Mouse (Mus musculus) adrenal gland, postnatal 10 days (tissue): ENCODE measurements around the gene Oas1g. TPM values are rescaled to one million over a fixed set of nuclear protein-coding genes. Genes with fewer than 3 reads are reported as not detected.
"Not testable (repeated sequence)": the region's sequence is repeated elsewhere in the genome, so short reads cannot be mapped to it uniquely, and the experiment has no call there.

Experiments used
- DNase-seq: peaks from one replicate; pipeline ENCODE4 v3.0.0; 2021; ENCODE audit warnings: mixed read lengths
- long read RNA-seq, 2 experiments: library from polyadenylated mRNA; stranded (forward); transcript quantifications; one replicate each; pipeline ENCODE4 v2.0.0; 2021
- total RNA-seq, 2 experiments: library from RNA; stranded (reverse); gene quantifications; 2 replicates each; pipeline ENCODE4 v1.2.3; 2021

The Oas1g gene
- under 1 TPM in 1 of 2 experiments, not detected in 1; 0.21 TPM for total RNA-seq
- long read RNA-seq, experiment 1, partial matches to known transcripts, result 0 of 2 reads
- long read RNA-seq, experiment 1, other reads (novel, unspliced or antisense), result 1 of 2 reads
- long read RNA-seq, experiment 2, result 0 reads

DNA sequence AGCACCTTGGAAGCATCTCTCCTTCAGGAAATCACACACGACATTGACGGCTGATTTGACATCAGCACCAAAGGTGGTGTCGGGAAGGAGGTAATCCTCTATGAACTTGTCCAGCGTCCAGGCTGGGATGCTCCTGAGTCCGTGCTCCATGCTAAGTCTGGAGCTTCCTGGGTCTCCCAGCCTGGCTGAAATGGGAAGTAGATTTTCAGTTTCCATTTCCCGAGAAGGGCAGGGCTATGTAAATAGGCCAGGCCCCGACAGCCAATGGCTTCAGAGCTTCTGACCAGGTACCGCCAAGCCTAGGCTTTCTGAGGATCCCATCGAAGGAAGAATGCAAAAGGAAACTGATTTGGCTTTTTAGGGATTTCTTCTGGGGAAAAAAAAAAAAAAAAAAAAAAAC, at the start of gene Oas1g:
Gene Oas1g (minus strand): TSS at position 201 of the 400 bp plus-strand sequence.
- DNase-seq, result not testable (repeated sequence)

DNA sequence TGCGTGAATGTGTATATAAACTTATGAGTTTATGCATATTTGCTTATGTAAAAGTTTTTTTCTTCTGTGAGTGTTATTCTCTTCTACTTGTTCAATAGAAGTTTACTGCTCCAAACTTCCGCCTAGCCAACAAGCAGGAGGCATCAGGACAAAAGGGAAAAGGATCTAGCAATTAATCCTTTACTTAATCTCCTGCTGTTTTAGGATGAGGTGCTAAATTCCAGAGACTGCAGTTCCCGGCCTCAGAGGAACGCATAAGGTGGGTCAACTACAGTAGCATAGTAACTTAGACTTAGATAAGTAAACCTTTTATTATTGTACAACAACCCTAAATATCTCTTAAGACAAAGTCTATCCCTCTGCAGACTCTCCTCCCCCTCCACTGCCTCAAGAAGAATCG, 46.6 kb upstream of the Oas1g start:
- DNase-seq, result no peak

DNA sequence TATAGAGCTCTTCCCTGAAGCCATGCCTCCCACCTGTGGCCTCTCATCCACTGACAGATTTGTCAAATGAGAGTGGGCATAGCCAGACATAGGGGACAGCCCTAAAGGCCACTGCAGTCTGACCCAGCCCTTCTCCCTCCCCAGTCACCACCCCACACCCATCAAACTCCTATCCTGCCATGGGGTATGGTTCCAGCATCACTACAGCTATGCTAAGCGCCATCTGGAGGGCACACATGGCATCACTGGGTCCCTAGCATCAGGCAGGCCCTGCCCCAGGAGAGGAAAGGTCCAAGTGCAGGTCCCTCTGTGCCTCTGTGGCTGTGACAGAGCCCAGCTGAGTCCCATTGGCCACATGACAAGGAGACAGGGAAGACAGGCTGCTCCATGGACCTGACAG, 39.6 kb upstream of the Oas1g start:
- DNase-seq, result no peak

DNA sequence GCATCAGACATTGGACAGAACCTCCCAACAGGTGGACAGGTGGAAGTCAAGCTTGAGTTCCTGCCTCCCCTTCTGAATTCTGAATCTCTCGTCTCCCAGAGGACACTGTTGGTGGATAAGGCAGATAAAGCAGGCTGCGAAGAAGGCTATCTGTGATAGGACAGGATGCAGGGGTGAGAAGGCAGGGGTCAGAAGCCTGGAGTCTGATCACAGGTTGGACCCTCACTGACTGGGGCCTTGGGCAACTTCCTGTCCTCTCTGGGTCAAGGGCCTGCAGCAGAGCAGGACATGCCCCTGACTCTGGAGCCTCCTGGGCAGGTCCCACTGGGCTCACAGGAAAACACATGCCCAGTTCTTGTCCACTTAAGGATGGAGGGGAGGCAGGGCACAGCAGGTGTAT, 38.9 kb upstream of the Oas1g start:
- not testable (repeated sequence) for DNase-seq

DNA sequence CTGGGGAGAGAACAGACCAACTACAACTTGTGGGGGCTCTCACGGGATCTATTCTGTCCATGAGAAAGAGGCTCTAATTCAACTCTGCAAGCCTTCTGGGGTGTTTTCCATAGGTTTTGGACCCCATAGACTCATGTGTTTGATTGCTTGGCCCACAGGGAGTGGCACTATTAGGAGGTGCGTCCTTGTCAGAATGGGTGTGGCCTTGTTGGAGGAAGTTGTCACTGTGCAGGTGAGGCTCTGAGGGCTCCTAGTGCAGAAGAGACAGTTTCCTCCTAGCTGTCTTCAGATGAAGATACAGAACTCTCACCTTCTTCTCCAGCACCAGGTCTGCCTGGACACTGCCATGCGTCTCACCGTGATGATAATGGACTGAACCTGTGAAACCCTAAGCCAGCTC, 37.1 kb upstream of the Oas1g start:
- not testable (repeated sequence) for DNase-seq

DNA sequence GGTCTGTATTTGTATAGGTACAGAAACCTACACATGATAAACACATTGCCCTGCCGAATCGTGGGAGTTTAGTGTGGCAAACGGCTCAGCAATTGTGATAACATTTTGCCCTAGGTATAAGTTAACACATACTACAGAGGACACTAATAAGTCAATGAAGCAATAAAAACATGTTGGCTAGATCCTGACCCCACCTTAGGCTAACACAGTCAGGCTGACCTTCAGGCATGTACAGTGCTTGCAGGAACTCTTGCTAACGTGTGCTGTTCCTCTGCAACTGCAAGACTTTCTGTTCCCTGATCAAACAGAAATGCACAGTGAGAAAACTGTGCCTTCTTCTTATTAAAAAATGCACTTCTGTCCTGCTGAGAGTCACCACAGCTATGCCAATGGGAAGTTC, 36.6 kb upstream of the Oas1g start:
- DNase-seq, result no peak

GRCm38 (mm10) chr5:120920296-120920695, 32.9 kb upstream of the Oas1g start:
- DNase-seq, result no peak

DNA sequence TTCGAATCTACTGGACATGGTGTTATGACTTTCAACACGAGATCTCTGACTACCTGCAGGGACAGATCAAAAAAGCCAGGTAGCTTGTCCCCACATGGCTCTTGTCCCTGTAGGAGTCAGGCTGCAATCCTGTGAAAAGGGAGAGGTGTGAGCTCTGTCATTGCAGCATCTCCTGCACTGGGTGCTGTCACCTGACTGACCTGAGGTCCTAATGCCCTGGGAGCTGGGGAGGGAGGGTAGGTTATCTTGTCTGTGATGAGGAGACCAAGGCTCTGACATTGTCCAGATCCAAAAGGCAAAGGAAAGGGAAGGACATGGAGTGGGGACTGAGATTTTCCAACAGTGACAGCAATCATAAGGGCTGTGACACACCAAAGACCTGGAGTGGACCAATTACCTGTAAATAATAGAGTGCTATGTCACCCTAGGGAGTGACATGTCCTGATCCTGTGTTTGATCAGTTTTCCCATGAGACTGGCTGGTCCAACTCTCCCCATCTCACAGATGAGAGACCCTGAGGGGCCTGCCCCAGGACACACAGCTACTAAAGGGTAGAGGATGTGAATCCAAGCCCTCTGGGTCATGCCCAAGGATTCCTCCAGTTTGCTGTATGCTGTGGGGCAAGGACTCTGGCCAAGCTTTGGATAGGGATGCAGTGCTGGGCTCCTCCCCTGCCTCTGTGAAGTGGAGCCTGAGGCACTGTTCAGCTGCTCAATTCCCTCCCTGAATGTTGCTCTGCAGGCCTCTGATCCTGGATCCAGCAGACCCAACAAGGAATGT, 31.9 kb upstream of the Oas1g start:
- DNase-seq, result not testable (repeated sequence)

DNA sequence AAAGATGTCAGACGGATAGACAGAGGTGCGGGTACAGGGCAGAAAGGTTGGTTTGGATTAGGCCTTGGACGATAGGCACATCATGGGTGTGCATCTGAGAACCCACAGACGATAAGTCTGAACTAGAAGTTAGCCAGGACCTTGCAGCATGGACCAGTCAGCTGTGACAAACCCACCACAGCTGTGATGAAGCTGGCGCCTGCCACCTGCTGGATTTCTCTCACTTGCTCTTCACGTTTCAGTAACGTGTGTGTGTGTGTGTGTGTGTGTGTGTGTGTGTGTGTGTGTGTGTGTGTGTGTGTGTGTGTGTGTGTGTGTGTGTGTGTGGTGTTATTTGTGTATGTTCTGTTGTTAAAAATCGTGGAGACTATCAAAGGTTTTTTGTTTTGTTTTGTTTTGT, 26.8 kb upstream of the Oas1g start, which contains the start of gene Oas1d:
Gene Oas1d (plus strand): TSS at position 333 of the 400 bp plus-strand sequence.
- not testable (repeated sequence) for DNase-seq

GRCm38 (mm10) chr5:120908196-120908920, 20.9 kb upstream of the Oas1g start:
- no peak for DNase-seq

- DNase-seq, result not testable (repeated sequence)
Observed at GRCm38 (mm10) chr5:120906791-120907733, 19.6 kb upstream of the Oas1g start, which contains the start of gene Oas1a. Gene Oas1a, minus strand, starts transcription at chr5:120907521.

- DNase-seq, result no peak
Observed at GRCm38 (mm10) chr5:120902056-120902455, 14.6 kb upstream of the Oas1g start.

- DNase-seq, result no peak
Observed at GRCm38 (mm10) chr5:120900666-120901065, 13.3 kb upstream of the Oas1g start.

DNA sequence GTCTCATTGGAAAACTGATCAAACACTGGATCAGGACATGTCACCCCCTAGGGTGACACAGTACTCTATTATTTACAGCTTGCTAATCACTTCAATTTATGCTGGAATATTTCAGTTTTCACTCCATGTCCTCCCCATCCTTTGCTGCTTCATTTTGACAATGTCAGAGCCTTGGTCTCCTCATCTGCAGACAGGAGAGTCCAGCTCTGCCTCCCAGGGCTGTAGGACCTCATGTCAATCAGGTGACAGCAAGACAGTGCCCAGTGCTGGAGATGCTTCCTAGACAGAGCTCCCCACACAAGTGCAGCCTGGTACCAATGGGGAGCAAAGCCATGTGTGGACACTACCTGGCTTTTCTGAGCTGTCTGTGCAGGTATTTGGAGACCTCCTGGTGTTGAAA, 11.3 kb upstream of the Oas1g start:
- DNase-seq, result no peak

GRCm38 (mm10) chr5:120898307-120898706, 10.9 kb upstream of the Oas1g start:
- DNase-seq, result no peak

DNA sequence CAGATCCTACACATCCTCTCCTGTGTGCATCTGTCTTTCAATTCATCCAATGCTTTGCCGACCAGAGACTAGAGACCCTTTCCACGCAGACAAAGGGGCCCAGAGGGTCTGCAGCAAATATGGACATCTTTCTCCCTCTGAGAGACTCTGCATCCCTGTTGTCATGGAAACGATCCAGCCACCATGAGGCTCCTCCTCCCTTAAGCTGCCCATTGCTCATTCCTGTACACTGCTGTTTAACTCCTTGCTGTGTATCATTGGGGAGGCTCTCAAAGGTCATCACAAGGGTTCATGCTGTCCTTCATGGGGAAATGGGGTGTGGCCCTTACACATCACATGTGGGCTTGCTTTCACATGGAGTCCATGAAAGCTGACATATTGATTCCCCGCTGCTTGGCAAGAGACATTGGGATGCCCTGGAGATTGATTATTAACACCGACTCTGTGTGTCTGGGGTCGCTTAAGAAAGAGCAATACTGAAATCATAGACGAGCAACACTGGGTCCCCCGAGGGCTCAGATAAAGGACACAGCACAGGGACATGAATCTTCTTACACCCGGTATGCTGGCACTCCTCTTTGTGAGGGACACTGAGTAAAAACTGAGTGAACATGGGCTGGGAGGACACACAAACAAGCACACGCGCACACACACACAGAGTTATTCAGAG, 8.0 kb upstream of the Oas1g start:
- DNase-seq, result no peak

GRCm38 (mm10) chr5:120894692-120895091, 7.3 kb upstream of the Oas1g start:
- DNase-seq, result not testable (repeated sequence)

DNA sequence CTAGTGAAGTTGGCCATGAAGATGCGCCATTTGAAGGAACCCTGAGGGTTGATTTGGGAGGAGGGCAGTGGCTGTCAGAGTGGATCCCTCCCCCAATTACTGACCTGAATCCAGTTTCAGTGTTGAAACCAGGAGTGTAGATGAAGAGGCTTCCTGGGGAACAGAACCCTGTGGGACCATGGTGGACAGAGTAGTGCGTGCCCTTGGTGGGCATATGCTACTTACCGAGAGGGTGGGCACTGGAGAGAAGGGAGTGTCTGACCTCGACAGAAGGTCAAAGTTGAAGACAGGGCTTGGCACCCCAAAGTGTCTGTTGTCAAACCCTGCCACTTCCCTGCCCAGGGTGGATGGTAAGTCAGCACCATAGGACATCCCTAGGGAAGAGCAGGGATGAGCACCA, 6.5 kb upstream of the Oas1g start:
- DNase-seq, result not testable (repeated sequence)

- no peak for DNase-seq
Observed at GRCm38 (mm10) chr5:120892243-120892660, 4.8 kb upstream of the Oas1g start.

GRCm38 (mm10) chr5:120891566-120892242, 4.3 kb upstream of the Oas1g start:
- not testable (repeated sequence) for DNase-seq

DNA sequence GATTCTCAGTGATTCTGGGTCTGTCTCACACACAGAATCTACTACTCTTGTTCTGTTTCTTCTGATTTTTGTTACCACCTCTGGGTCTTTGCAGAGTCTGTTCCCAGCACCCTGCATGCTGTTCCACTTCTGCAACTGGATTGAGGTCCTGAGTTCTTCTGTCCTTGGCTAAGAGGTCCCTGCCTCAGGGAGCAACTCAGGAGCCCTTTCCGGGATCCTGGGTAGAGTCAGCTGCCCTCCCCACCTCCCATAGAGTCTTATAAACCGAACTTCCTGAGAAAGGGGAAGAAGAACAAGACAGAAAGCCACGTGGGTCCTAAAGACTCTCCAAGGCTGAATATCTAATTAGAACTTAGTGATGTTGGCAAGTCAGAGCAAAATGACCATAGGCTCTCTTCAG, 3.6 kb upstream of the Oas1g start:
- no peak for DNase-seq
